Mouse (Mus musculus) bone marrow, adult 2 months (tissue): Measurements from ENCODE around the gene Pcgf2.
"Not testable (repeated sequence)": the region's sequence is repeated elsewhere in the genome, so short reads cannot be mapped to it uniquely, and the experiment has no call there.

Experiments
- CTCF ChIP-seq: fragments of 200-500 bp; IDR thresholded peaks from 2 replicates; pipeline ENCODE4 v1.5.1; 2011; ENCODE audit warnings: low read length, control low read depth; ENCODE audit not compliant: control insufficient read depth, insufficient read depth
- POLR2A ChIP-seq: fragments of 200-500 bp; IDR thresholded peaks from 2 replicates; pipeline ENCODE4 v1.6.1; 2011; ENCODE audit warnings: low read depth, mild to moderate bottlenecking, control low read depth, low read length, borderline replicate concordance; ENCODE audit not compliant: control insufficient read depth

- not testable (repeated sequence) for TF ChIP-seq POLR2A, CTCF
These were observed 42.3 kb downstream of the Pcgf2 start for GRCm38 (mm10) chr11:97657967-97658366.
